ENCODE assay signal across 8 mouse cellular contexts in genomic region chr4:48540576-48541111, GRCm38 (mm10). TPM values are rescaled to one million over a fixed set of nuclear protein-coding genes. Genes with fewer than 3 reads are reported as not detected.
DNase-seq lines count a peak whose midpoint lies in the region; ATAC-seq and TF ChIP-seq lines count a peak whose summit lies in the region.

No protein-coding gene starts in this region.

- H3K4me1 ChIP-seq in lung, embryonic 14.5 days (ENCODE audit: insufficient read depth): peaks cover 10% of the 10 kb centered on the region
- H3K4me1 ChIP-seq in forebrain, embryonic 13.5 days: peaks cover 61% of the 10 kb centered on the region
- peaks cover 42% of the 10 kb centered on the region for H3K4me1 ChIP-seq in hindbrain, embryonic 12.5 days
- peaks cover 0 to 6% of the 10 kb centered on the region in 2 experiments; a peak in 2 of 4 replicates for H3K4me1 ChIP-seq in liver, embryonic 14.5 days (replicated peaks; ENCODE audit: control insufficient read depth in 2 of 2, insufficient read depth in 2 of 2, low read length in 1 of 2)
- peaks cover 24% of the 10 kb centered on the region for H3K4me1 ChIP-seq in olfactory bulb, adult 2 months (ENCODE audit: control insufficient read depth, insufficient read depth, low read length)

- H3K36me3 ChIP-seq in lung, embryonic 14.5 days (ENCODE audit: insufficient read depth): no peaks in the 10 kb centered on the region
- H3K36me3 ChIP-seq in forebrain, embryonic 13.5 days (ENCODE audit: poor library complexity, severe bottlenecking): no peaks in the 10 kb centered on the region
- H3K36me3 ChIP-seq in hindbrain, embryonic 12.5 days: no peaks in the 10 kb centered on the region
- H3K36me3 ChIP-seq in liver, embryonic 14.5 days (replicated peaks; ENCODE audit: control insufficient read depth, insufficient read depth, low read depth): no peaks in the 10 kb centered on the region

- peak overlapping the region; percentile 98 for H3K9ac ChIP-seq in lung, embryonic 14.5 days
- peak overlapping the region; percentile 99 for H3K9ac ChIP-seq in forebrain, embryonic 13.5 days
- peak overlapping the region; percentile 99 for H3K9ac ChIP-seq in hindbrain, embryonic 12.5 days
- H3K9ac ChIP-seq in liver, embryonic 14.5 days (replicated peaks): peak overlapping the region; percentile 37; the same call in 1 of the 2 replicates

- no peak for TF ChIP-seq CTCF in lung, embryonic 14.5 days (IDR thresholded peaks at IDR 0.05; ENCODE audit: low read depth)
- TF ChIP-seq CTCF in brain, embryonic 14.5 days (IDR thresholded peaks at IDR 0.05; ENCODE audit: borderline replicate concordance, extremely low read depth, insufficient read depth, insufficient read length): no peak
- TF ChIP-seq CTCF in liver, embryonic 14.5 days (IDR thresholded peaks at IDR 0.05; ENCODE audit: low read depth): no peak
- TF ChIP-seq CTCF in olfactory bulb, adult 2 months (IDR thresholded peaks at IDR 0.05; ENCODE audit: insufficient read depth, low read depth, low read length): no peak

- 0 out of 2 replicates have a peak, but pooled peaks have one; percentile 17 for TF ChIP-seq POLR2A in brain, embryonic 14.5 days (IDR thresholded peaks at IDR 0.05; ENCODE audit: borderline replicate concordance, extremely low read depth, insufficient read depth, insufficient read length, poor library complexity, severe bottlenecking)
- no peak for TF ChIP-seq POLR2A in olfactory bulb, adult 2 months (IDR thresholded peaks at IDR 0.05; ENCODE audit: insufficient read depth, low read depth, low read length)

- peak overlapping the region; percentile 94 for H3K27ac ChIP-seq in lung, embryonic 14.5 days (ENCODE audit: low read depth)
- H3K27ac ChIP-seq in forebrain, embryonic 13.5 days: peak overlapping the region; percentile 95
- peak overlapping the region; percentile 93 for H3K27ac ChIP-seq in hindbrain, embryonic 12.5 days
- no peak overlapping the region for H3K27ac ChIP-seq in liver, embryonic 14.5 days
- peak overlapping the region; percentile 89 for H3K27ac ChIP-seq in olfactory bulb, adult 2 months (ENCODE audit: insufficient read depth, low read depth, low read length)

- WGBS in lung, embryonic 14.5 days: 0% methylated on average over 22 of the region's 50 CpGs
- WGBS in forebrain, embryonic 13.5 days: 0% methylated on average over 21 of the region's 50 CpGs
- WGBS in hindbrain, embryonic 12.5 days: 1% methylated on average over 40 of the region's 50 CpGs
- WGBS in liver, embryonic 14.5 days (ENCODE audit: insufficient replicate concordance): under 1% methylated on average over 50 of the region's 50 CpGs
- 11% methylated on average over 50 of the region's 50 CpGs for WGBS in olfactory bulb, adult 2 months

- DNase-seq in lung, embryonic 14.5 days: peak; percentile 67
- DNase-seq in lung, postnatal 25 days (ENCODE audit: low spot score): no peak
- DNase-seq in brain, embryonic 14.5 days (ENCODE audit: low read depth): peak; percentile 70
- DNase-seq in liver, embryonic 14.5 days (ENCODE audit: low read depth in 3 of 3, low spot score in 3 of 3): no peak

- H3K9me3 ChIP-seq in lung, embryonic 14.5 days (ENCODE audit: low read depth, low read length): no peaks in the 10 kb centered on the region
- no peaks in the 10 kb centered on the region for H3K9me3 ChIP-seq in forebrain, embryonic 13.5 days (replicated peaks)
- no peaks in the 10 kb centered on the region for H3K9me3 ChIP-seq in hindbrain, embryonic 12.5 days (replicated peaks)
- no peaks in the 10 kb centered on the region for H3K9me3 ChIP-seq in liver, embryonic 14.5 days (ENCODE audit: control insufficient read depth, low read length)

- ATAC-seq in lung, embryonic 14.5 days (ENCODE audit: insufficient read depth): peak; percentile 71
- ATAC-seq in forebrain, embryonic 13.5 days: peak; percentile 70
- peak; percentile 71 for ATAC-seq in hindbrain, embryonic 12.5 days (ENCODE audit: low FRiP score)
- ATAC-seq in liver, embryonic 14.5 days (ENCODE audit: insufficient read depth): no peak
- no peak for ATAC-seq in monocyte, adult 5-6 weeks (replicated peaks; ENCODE audit: insufficient number of reproducible peaks, low FRiP score, low TSS enrichment, poor library complexity, severe bottlenecking)

- peak overlapping the region; percentile 76 for H3K4me3 ChIP-seq in lung, embryonic 14.5 days (ENCODE audit: low read depth, low read length)
- H3K4me3 ChIP-seq in forebrain, embryonic 13.5 days: peak overlapping the region; percentile 88
- H3K4me3 ChIP-seq in hindbrain, embryonic 12.5 days: peak overlapping the region; percentile 86
- H3K4me3 ChIP-seq in liver, embryonic 14.5 days (ENCODE audit: insufficient read depth in 1 of 2, low read depth in 2 of 2, low read length in 2 of 2): peak overlapping the region; percentile 55 to 56
- H3K4me3 ChIP-seq in olfactory bulb, adult 2 months (ENCODE audit: insufficient read depth, low read depth, low read length): peak overlapping the region; percentile 95

- no peaks in the 10 kb centered on the region for H3K27me3 ChIP-seq in lung, embryonic 14.5 days (ENCODE audit: insufficient read depth, low read length)
- H3K27me3 ChIP-seq in forebrain, embryonic 13.5 days: no peaks in the 10 kb centered on the region
- no peaks in the 10 kb centered on the region for H3K27me3 ChIP-seq in hindbrain, embryonic 12.5 days
- peaks cover 25% of the 10 kb centered on the region for H3K27me3 ChIP-seq in liver, embryonic 14.5 days (ENCODE audit: control insufficient read depth, insufficient read depth, low read length)

- H3K4me2 ChIP-seq in lung, embryonic 14.5 days: peak overlapping the region; percentile 85
- peak overlapping the region; percentile 75 for H3K4me2 ChIP-seq in forebrain, embryonic 13.5 days
- peak overlapping the region; percentile 74 for H3K4me2 ChIP-seq in hindbrain, embryonic 12.5 days (replicated peaks)
- H3K4me2 ChIP-seq in liver, embryonic 14.5 days (ENCODE audit: low read depth): peak overlapping the region; percentile 61

- no peak for TF ChIP-seq EP300 in liver, embryonic 14.5 days (IDR thresholded peaks at IDR 0.05; ENCODE audit: low read depth)

RNA-seq across cellular contexts. Expression of gene Msantd3, which starts 0.9 kb away (rescaled TPM):
- polyA plus RNA-seq in lung, embryonic 14.5 days (2014; fragmentation: Nextera tagmentation; extraction: Ambion mirVana): 34.1 and 34.9 TPM in 2 replicates
- 54.0 and 55.9 TPM in 2 replicates for polyA plus RNA-seq in brain, embryonic 14.5 days (2012; rRNA removed)
- polyA plus RNA-seq in forebrain, embryonic 13.5 days (2015; fragmentation: Nextera tagmentation; extraction: Ambion mirVana): 50.2 and 52.2 TPM in 2 replicates
- polyA plus RNA-seq in hindbrain, embryonic 12.5 days (2016; fragmentation: Nextera tagmentation; extraction: Ambion mirVana): 50.8 and 56.1 TPM in 2 replicates
- 1.3 and 2.1 TPM in 2 replicates for polyA plus RNA-seq in liver, embryonic 14.5 days (2012; rRNA removed)
- 1.5 and 2.4 TPM in 2 replicates for polyA plus RNA-seq in liver, embryonic 14.5 days (2014; fragmentation: Nextera tagmentation; extraction: Ambion mirVana)
- not detected in 2 replicates for polyA plus RNA-seq in olfactory bulb, adult 2 months (2012; ENCODE audit: insufficient read depth, insufficient read length, low replicate concordance, missing spikeins)
- total RNA-seq in monocyte, adult 5-6 weeks (2017): 2.0 to 6.0 TPM (median 2.3 TPM) in 3 replicates

RNA-seq across cellular contexts. Expression of gene Tmeff1, which starts 44.3 kb away (rescaled TPM):
- 77.7 and 84.0 TPM in 2 replicates for polyA plus RNA-seq in lung, embryonic 14.5 days (2014; fragmentation: Nextera tagmentation; extraction: Ambion mirVana)
- 297 and 335 TPM in 2 replicates for polyA plus RNA-seq in brain, embryonic 14.5 days (2012; rRNA removed)
- polyA plus RNA-seq in forebrain, embryonic 13.5 days (2015; fragmentation: Nextera tagmentation; extraction: Ambion mirVana): 76.9 and 117 TPM in 2 replicates
- 295 and 300 TPM in 2 replicates for polyA plus RNA-seq in hindbrain, embryonic 12.5 days (2016; fragmentation: Nextera tagmentation; extraction: Ambion mirVana)
- 1.0 and 1.5 TPM in 2 replicates for polyA plus RNA-seq in liver, embryonic 14.5 days (2012; rRNA removed)
- 1.4 and 1.6 TPM in 2 replicates for polyA plus RNA-seq in liver, embryonic 14.5 days (2014; fragmentation: Nextera tagmentation; extraction: Ambion mirVana)
- not detected in 2 replicates for polyA plus RNA-seq in olfactory bulb, adult 2 months (2012; ENCODE audit: insufficient read depth, insufficient read length, low replicate concordance, missing spikeins)
- 0.48 TPM in 1 of 3 replicates, not detected in the others for total RNA-seq in monocyte, adult 5-6 weeks (2017)

Comparison
In these comparisons a context has a peak if more than half of its experiments do, and no peak if none do; other contexts are left out.
1. DNase-seq: peak in lung, embryonic 14.5 days (single experiment) and brain, embryonic 14.5 days (single experiment); none in lung, postnatal 25 days (single experiment) and liver, embryonic 14.5 days (0 of 3).
2. ATAC-seq: peak in lung, embryonic 14.5 days (single experiment), forebrain, embryonic 13.5 days (single experiment) and hindbrain, embryonic 12.5 days (single experiment); none in liver, embryonic 14.5 days (single experiment) and monocyte, adult 5-6 weeks (single experiment).
3. H3K9ac ChIP-seq: peak in every context shown above with its lines; median percentile 99 in forebrain, embryonic 13.5 days; 99 in hindbrain, embryonic 12.5 days; 98 in lung, embryonic 14.5 days; 37 in liver, embryonic 14.5 days.
4. RNA of gene Msantd3, which starts 0.9 kb away (polyA plus RNA-seq): 54.0 to 55.9 TPM in brain, embryonic 14.5 days, 50.2 to 52.2 TPM in forebrain, embryonic 13.5 days, 50.8 to 56.1 TPM in hindbrain, embryonic 12.5 days and 34.1 to 34.9 TPM in lung, embryonic 14.5 days; 1.3 to 2.4 TPM in liver, embryonic 14.5 days and not detected in olfactory bulb, adult 2 months; every median in the first group is over 10 times any median in the second.
5. RNA of gene Tmeff1, which starts 44.3 kb away (polyA plus RNA-seq): 297 to 335 TPM in brain, embryonic 14.5 days, 295 to 300 TPM in hindbrain, embryonic 12.5 days, 76.9 to 117 TPM in forebrain, embryonic 13.5 days and 77.7 to 84.0 TPM in lung, embryonic 14.5 days; 1.0 to 1.6 TPM in liver, embryonic 14.5 days and not detected in olfactory bulb, adult 2 months; every median in the first group is over 10 times any median in the second.
6. Peak in every context shown above with its lines, with median percentiles within 50 percentile points of each other: H3K4me2 ChIP-seq and H3K4me3 ChIP-seq.